9 mouse cellular contexts compared by ENCODE assay signal in the genomic region with DNA sequence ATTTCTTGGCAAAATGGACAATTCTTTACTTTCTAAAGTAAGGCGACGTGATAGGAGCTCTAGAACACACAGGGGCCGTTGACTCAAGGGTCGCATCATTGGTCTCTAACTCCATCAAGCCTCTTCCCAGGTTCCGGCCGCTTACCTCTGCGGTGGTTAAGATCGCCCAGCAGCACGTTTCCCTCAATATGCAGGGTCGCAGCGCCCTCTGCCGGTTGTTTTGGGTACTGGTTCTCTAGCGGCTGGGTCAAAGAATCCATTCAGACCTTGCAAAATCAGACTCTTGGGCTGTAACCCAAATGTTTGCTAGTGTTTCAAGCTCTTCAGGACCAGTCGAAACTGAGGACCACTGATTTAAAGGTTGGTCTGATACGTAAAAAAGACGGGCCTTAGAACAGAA. TPM values are rescaled to one million over a fixed set of nuclear protein-coding genes. Genes with fewer than 3 reads are reported as not detected.
A peak's percentile ranks its signal among the peaks of the same experiment; 100 is the strongest.
DNase-seq lines count a peak whose midpoint lies in the region; ATAC-seq lines count a peak whose summit lies in the region.
"Had no signal": no experiment of that assay in that cellular context is flagged by ENCODE, and none has a peak within 500 bp of the region (broad histone marks: within the 10 kb centered on the region; RNA-seq: fewer than 3 reads in every experiment).

No protein-coding gene starts in this region.

- no peaks in the 10 kb centered on the region for H3K36me3 ChIP-seq in heart, embryonic 10.5 days
- H3K36me3 ChIP-seq: limb, embryonic 12.5 days had no signal

- no peaks in the 10 kb centered on the region for H3K9me3 ChIP-seq in heart, embryonic 10.5 days
- H3K9me3 ChIP-seq: limb, embryonic 12.5 days had no signal

- peak; percentile 77 for ATAC-seq in megakaryocyte, adult 5-6 weeks (ENCODE audit: poor library complexity, severe bottlenecking)

- 4% methylated on average over 16 of the region's 16 CpGs for WGBS in heart, embryonic 10.5 days

- H3K4me1 ChIP-seq in heart, embryonic 10.5 days: no peaks in the 10 kb centered on the region; the same call in 1 of the 2 replicates

- H3K27ac ChIP-seq in heart, embryonic 10.5 days: no peak overlapping the region
- H3K27ac ChIP-seq: limb, embryonic 12.5 days had no signal

- peak; percentile 83 for DNase-seq in ES-CJ7 (ENCODE audit: low read depth, low spot score)
- peak; percentile 84 for DNase-seq in adrenal gland, adult 2 months
- DNase-seq in embryo, embryonic 10 days (ENCODE audit: low spot score): peak; percentile 87
- DNase-seq in heart, embryonic 10.5 days (ENCODE audit: low spot score): peak; percentile 90
- peak; percentile 84 to 90 for DNase-seq in layer of hippocampus, postnatal 14 days (ENCODE audit: low spot score in 2 of 2)
- peak; percentile 78 for DNase-seq in right cerebral cortex, postnatal 25 days
- peak; percentile 77 to 84 for DNase-seq in urinary bladder, postnatal 36 days (ENCODE audit: low spot score in 2 of 2)

- no peak overlapping the region for H3K4me3 ChIP-seq in heart, embryonic 10.5 days
- H3K4me3 ChIP-seq: limb, embryonic 12.5 days had no signal

- peaks cover 49% of the 10 kb centered on the region for H3K27me3 ChIP-seq in heart, embryonic 10.5 days (ENCODE audit: insufficient read depth, poor library complexity, severe bottlenecking)

RNA-seq across cellular contexts. Expression of a gene that starts 5.0 kb away (rescaled TPM):
- 10 to 100 TPM; 36.7 to 41.4 TPM for total RNA-seq in adrenal gland, adult 2 months (2021)
- 22.9 and 33.3 TPM in 2 replicates for polyA plus RNA-seq in adrenal gland, adult 2 months (2012; rRNA removed)
- polyA plus RNA-seq in heart, embryonic 10.5 days (2016; fragmentation: Nextera tagmentation; extraction: Ambion mirVana): 51.0 and 57.4 TPM in 2 replicates
- total RNA-seq in layer of hippocampus, postnatal 14 days (2021): 10 to 100 TPM; 27.3 to 27.4 TPM
- total RNA-seq in megakaryocyte, adult 5-6 weeks (2015): 3.9 and 5.6 TPM in 2 replicates
- total RNA-seq in megakaryocyte, adult 5-6 weeks (2017): 13.2 and 18.4 TPM in 2 replicates

RNA-seq across cellular contexts. Expression of a gene that starts 22.6 kb away (rescaled TPM):
- total RNA-seq in adrenal gland, adult 2 months (2021): 10 to 100 TPM in 1 of 2 experiments, 1 to 10 TPM in 1; 5.7 to 12.1 TPM
- 6.9 and 9.5 TPM in 2 replicates for polyA plus RNA-seq in adrenal gland, adult 2 months (2012; rRNA removed)
- polyA plus RNA-seq in heart, embryonic 10.5 days (2016; fragmentation: Nextera tagmentation; extraction: Ambion mirVana): 0.67 and 0.68 TPM in 2 replicates
- 1 to 10 TPM in 1 of 2 experiments, under 1 TPM in 1; 0.60 to 1.1 TPM for total RNA-seq in layer of hippocampus, postnatal 14 days (2021)
- 25.8 and 30.9 TPM in 2 replicates for total RNA-seq in megakaryocyte, adult 5-6 weeks (2015)
- 10.6 and 12.1 TPM in 2 replicates for total RNA-seq in megakaryocyte, adult 5-6 weeks (2017)

RNA-seq across cellular contexts. Expression of a gene that starts 43.6 kb away (rescaled TPM):
- total RNA-seq in adrenal gland, adult 2 months (2021): 10 to 100 TPM; 13.0 to 13.3 TPM
- polyA plus RNA-seq in adrenal gland, adult 2 months (2012; rRNA removed): 14.0 and 14.4 TPM in 2 replicates
- 13.3 and 16.7 TPM in 2 replicates for polyA plus RNA-seq in heart, embryonic 10.5 days (2016; fragmentation: Nextera tagmentation; extraction: Ambion mirVana)
- 1 to 10 TPM; 6.3 to 6.4 TPM for total RNA-seq in layer of hippocampus, postnatal 14 days (2021)
- total RNA-seq in megakaryocyte, adult 5-6 weeks (2015): 10.6 and 10.7 TPM in 2 replicates
- total RNA-seq in megakaryocyte, adult 5-6 weeks (2017): 7.2 and 9.3 TPM in 2 replicates
